Mouse (Mus musculus): Measurements from ENCODE around the gene Pelo.

Pelo gene

DNA sequence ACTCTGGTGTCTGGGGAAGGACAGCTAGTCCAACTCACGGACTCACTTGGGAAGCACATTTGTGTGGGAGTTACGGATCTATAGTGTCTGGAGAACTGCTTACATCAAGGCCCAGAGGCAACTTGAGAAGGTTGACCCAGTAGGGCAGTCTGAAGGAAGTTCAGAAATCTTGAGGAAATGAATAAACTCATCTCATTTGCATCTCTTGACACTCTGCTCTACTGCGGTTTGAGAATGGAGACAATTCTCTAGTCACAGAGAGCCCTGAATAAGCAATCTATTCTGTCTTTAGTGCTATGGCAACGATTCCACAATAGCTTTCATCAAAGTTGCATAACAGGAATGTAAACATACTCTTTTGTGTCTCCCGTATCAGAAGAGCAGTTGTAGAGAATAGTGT is 7.0 kb upstream of the Pelo start:
- no peak for DNase-seq (ENCODE audit: low spot score)

DNA sequence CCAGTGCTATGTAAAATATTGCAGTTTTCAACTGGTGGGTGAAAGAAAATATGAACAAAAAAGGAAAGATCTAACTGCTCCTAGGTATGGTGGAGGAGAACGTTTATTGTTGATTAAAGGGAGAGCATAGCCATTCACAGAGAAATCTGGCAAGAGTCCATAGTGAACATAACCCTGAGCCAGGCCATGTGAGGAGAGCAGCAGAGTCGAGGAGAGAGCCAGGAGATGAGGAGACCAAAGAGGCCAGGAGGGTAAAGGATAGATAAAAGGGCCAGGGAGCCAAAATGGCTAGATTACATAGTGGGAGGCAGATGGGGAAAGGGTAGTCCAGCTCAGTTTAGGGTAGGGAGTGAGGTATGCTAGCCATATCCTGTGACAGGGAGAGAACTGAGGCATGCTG is 6.2 kb upstream of the Pelo start:
- DNase-seq (ENCODE audit: low spot score), result no peak

GRCm38 (mm10) chr13:115095392-115095791 is 5.4 kb upstream of the Pelo start:
- no peak for DNase-seq (ENCODE audit: low spot score)

- DNase-seq (ENCODE audit: low spot score), result no peak
Measured at GRCm38 (mm10) chr13:115091511-115091910, 1.5 kb upstream of the Pelo start.

DNA sequence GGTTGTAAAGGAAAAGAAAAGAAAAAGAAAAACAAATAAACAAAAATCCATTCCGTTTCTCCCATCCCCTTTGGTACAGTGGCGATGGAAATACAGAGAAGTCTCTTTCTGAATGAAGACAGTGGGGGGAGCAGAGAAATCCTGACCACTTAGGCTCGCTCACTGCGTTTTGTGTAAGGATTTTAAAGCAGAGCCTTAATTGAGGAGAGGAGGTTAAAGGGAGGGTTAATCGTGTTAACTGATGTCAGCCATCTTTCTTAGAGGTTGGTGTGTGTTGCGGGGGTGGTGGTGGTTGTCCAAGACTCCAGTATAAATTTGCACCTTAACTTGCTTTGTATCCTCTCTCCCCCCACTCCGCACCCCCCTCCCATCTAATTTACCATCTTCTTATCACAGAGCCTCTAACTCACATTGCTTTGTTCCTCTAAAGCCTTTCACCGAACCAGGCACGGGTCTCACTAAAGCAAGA is 1.0 kb upstream of the Pelo start:
- DNase-seq (ENCODE audit: low spot score), result no peak

- no peak for DNase-seq (ENCODE audit: low spot score)
Measured at GRCm38 (mm10) chr13:115089395-115090025, 476 bp downstream of the Pelo start.

- DNase-seq (ENCODE audit: low spot score), result no peak
Measured at GRCm38 (mm10) chr13:115089020-115089394, 979 bp downstream of the Pelo start.

DNA sequence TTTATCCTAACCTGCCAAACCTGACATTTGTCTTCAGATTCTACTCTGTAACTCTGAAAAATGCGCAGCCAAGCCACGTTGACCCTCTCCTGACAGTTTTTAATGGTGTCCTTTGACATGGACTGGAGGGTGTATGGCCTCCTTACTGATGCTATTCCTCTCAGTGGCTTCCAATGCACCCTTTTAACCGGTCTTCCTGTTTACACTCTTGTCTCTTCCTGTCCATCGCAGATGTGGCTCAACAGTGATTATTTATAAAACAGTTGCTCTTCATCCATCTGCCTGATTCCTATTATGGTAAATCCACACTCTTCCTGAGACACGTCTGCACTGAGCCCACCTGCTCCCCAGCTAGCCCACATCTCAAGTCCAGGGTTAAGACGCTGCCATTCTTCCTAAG is 4.0 kb downstream of the Pelo start:
- no peak for DNase-seq (ENCODE audit: low spot score)

- no peak for DNase-seq (ENCODE audit: low spot score)
Measured at GRCm38 (mm10) chr13:115082339-115082738, 7.6 kb downstream of the Pelo start.

GRCm38 (mm10) chr13:115079996-115080585 is 9.9 kb downstream of the Pelo start:
- DNase-seq (ENCODE audit: low spot score), result no peak

DNA sequence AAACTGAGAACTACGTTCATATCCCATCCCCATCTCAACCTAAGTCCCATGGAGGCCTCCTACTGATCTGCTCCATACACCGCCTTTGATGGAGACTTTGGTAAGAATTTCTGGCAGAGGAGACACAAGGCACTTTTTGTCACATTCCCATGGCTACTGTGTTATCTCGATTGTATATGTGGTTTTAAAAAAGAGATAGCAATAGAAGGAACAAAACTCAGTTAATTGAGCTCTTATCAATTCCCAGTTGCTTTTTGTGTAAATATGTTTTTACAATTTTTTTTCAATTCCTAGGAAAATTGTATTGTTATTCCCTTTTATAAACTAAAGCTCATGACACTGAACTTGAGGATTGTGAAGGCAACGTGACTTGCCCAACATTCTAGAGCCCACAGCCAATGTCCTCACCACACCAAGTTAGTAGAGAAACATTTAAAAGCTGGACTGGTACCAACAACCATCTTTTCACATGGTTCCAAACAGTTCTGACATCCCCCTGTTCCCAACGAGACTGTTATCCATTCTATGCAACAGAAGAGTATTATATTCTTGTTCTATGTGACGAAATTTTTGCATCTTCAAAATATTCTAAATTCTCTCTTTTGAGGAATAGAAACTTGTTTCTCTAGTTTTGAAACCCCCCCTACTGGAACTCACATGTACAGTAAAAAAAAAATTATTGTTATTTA is 10.8 kb downstream of the Pelo start:
- DNase-seq (ENCODE audit: low spot score), result no peak

DNA sequence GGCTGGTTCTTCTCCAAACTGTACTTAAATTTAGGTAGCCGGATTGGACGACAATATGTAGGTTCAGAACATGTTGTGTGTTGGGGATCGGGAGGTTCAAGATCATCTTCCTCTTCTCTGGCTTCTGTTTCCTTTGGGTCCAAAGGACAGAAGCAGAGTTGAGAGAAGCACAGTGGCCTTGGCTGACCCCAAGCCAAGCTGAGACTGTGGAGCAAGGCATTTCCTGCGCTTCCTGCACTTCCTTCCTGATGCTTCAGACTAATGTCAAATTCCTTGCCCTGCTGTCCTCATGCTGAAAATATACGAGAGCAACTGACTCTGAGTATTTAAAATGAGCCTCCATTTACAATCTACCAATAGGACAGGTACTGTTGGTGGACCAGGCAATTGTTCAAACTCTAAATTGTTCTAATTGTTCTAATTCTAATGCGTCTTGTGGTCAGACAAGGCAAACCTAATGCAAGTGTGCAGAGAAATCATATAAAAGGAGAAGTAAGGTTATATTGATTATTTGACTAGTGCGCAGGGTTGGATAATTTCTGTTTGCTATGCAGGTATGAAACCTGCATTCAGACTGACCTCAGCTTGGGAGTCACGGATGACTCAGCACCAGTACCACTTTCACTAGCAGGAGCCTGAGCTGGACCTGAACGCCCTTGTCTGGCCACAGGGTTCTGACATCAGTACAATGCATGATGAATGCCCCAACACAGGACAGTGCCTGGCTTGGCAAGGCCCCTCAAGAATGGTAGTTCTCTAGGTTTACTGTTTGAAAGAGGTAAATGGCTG is 12.4 kb downstream of the Pelo start:
- DNase-seq (ENCODE audit: low spot score), result peak; percentile 47

GRCm38 (mm10) chr13:115072386-115072785 is 17.6 kb downstream of the Pelo start:
- DNase-seq (ENCODE audit: low spot score), result no peak

- DNase-seq (ENCODE audit: low spot score), result peak; percentile 65
Measured at GRCm38 (mm10) chr13:115071431-115071830, 18.6 kb downstream of the Pelo start.

DNA sequence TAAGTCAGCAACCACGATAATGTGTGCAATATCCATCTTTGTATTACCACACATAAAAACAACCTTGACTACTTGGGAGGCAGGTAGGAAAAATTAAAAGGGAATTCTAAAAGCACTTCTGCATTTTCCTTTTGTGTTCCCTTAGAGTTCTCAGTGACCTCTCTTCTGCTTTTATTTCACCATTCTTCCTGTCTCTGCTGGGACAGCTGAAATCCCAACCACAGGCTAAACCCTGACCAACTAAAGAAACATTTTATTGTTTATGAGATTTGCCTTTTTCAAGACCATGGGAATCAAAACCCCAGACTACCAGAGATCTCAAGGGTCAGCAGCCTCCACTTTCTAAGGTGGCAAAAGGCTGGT is 22.0 kb downstream of the Pelo start:
- no peak for DNase-seq (ENCODE audit: low spot score)

DNA sequence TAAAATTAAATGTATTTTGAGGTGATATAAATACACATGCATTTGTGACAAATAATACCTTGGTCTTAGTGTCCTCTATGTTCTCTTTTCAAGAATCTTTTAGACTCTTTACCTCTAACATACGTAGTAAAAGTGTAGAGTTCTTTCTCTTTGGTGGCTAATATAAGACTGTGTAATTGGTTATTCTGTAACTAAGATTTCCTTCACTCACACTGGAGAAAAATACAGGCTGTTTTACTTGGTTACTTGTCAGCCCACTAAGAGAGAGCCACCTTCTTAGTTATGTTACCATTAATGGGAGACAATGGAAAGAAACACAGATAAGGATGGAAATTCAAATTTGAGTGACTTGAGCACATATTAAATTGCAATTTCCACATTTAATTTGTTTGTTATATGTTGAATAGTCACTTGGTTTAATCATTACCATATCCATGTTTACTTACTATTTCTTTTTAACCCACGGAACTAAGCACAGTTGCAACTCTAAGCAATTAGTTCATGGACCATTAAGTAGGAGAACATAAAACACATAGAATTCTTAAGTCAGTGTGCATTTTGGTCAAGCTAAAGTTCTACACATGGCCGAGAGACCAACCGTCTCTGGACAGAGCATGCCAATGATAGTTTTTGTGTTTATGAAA is 22.5 kb downstream of the Pelo start:
- no peak for DNase-seq (ENCODE audit: low spot score)

GRCm38 (mm10) chr13:115057555-115057954 is 32.4 kb downstream of the Pelo start:
- DNase-seq (ENCODE audit: low spot score), result no peak

DNA sequence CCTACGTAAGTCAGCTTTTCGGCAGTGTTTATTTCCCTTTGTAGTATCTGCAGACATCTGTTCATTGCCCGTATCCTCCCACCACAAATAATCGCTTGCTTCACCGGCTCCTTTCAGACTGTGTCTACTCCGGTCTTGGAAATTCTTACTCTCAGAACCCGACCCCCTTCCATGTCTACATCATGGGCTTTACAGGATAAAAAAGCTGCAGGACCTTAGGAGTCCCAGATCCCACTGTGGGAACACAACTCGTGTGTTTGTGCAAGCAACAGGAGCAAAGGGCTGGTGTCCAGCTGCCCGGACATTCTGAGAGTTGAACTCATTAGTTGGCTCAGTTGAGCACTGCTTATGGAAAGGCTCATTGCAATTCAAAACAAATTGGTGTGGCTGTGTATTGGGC is 35.2 kb downstream of the Pelo start:
- no peak for DNase-seq (ENCODE audit: low spot score)

DNA sequence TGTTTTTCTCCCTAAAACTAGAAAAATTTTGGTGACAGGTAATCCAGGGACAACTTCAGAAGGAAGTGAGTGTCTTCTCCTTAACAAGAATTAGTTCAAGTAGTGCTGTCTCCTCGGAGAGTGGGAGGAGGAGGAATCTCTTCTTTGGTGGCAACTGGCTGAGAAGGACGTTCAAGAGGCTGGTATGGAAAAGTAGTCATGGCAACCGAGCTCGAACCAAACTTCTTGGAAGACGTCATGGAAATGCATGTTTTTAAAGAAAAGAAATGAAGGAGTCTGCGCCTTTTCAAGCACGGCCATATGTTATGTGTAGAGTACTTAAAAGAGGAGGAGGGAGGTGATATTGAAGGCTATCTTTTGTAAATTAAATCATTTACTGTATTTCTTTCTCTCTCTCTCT is 37.4 kb downstream of the Pelo start:
- DNase-seq (ENCODE audit: low spot score), result no peak

- DNase-seq (ENCODE audit: low spot score), result peak; percentile 36
Measured at GRCm38 (mm10) chr13:115050660-115051559, 39.1 kb downstream of the Pelo start.

GRCm38 (mm10) chr13:115042652-115043051 is 47.3 kb downstream of the Pelo start:
- no peak for DNase-seq (ENCODE audit: low spot score)
